Mouse (Mus musculus) hindbrain, embryonic 11.5 days (tissue): ENCODE measurements around the gene Stt3b. TPM values are rescaled to one million over a fixed set of nuclear protein-coding genes. Genes with fewer than 3 reads are reported as not detected.
A peak's percentile ranks its signal among the peaks of the same experiment; 100 is the strongest.

Experiments used
- ATAC-seq: fragments of 200-750 bp; cut with Nextera tagmentation; 2 replicates; pipeline ENCODE4 v1.8.0; 2017; ENCODE audit warnings: mild to moderate bottlenecking, moderate TSS enrichment, moderate library complexity; ENCODE audit not compliant: low FRiP score
- DNase-seq: peaks from one replicate; pipeline ENCODE4 v3.0.0-alpha.2; 2015; ENCODE audit warnings: low spot score
- H3K27ac ChIP-seq: fragments of 300-500 bp; sonication (generic); 2 replicates; pipeline ENCODE4 v1.5.1; 2014; ENCODE audit warnings: mild to moderate bottlenecking, low read depth, low read length
- H3K27me3 ChIP-seq: fragments of 300-500 bp; sonication (generic); 2 replicates; pipeline ENCODE4 v1.6.1; 2014; ENCODE audit warnings: mild to moderate bottlenecking, low read length, moderate library complexity, mixed read lengths; ENCODE audit not compliant: control insufficient read depth, insufficient read depth
- H3K36me3 ChIP-seq: fragments of 300-500 bp; sonication (generic); 2 replicates; pipeline ENCODE4 v1.6.1; 2014; ENCODE audit warnings: mild to moderate bottlenecking, low read length, moderate library complexity, mixed read lengths; ENCODE audit not compliant: control insufficient read depth, insufficient read depth
- H3K4me1 ChIP-seq: fragments of 300-500 bp; sonication (generic); replicated peaks from 2 replicates; pipeline ENCODE4 v1.6.1; 2014; ENCODE audit warnings: low read length, mixed read lengths; ENCODE audit not compliant: control insufficient read depth, insufficient read depth
- H3K4me2 ChIP-seq: fragments of 300-500 bp; sonication (generic); replicated peaks from 2 replicates; pipeline ENCODE4 v1.6.1; 2014; ENCODE audit warnings: mild to moderate bottlenecking, low read depth, low read length
- H3K4me3 ChIP-seq: fragments of 300-500 bp; sonication (generic); 2 replicates; pipeline ENCODE4 v1.5.1; 2014; ENCODE audit warnings: low read depth, low read length
- H3K9ac ChIP-seq: fragments of 300-500 bp; sonication (generic); 2 replicates; pipeline ENCODE4 v1.6.1; 2014; ENCODE audit warnings: low read depth, low read length
- H3K9me3 ChIP-seq: fragments of 300-500 bp; sonication (generic); 2 replicates; pipeline ENCODE4 v1.6.1; 2016; ENCODE audit warnings: low read length; ENCODE audit not compliant: control insufficient read depth
- WGBS: fragments of 180-500 bp; shearing (Covaris S2); extraction: QIAGEN DNeasy Blood & Tissue Kit; methylation state at CpG from one replicate; pipeline ENCODE4 v1.1.7; 2014; 5-methylcytosine and 5-hydroxymethylcytosine counted together
- polyA plus RNA-seq: library from polyadenylated mRNA; unstranded; fragments of >200 nt; fragmentation: Nextera tagmentation; extraction: Ambion mirVana; gene quantifications from 2 replicates; pipeline ENCODE4 v1.2.1, GENCODE M21; 2014

Gene Stt3b
- polyA plus RNA-seq, 1 experiment from 2014 or later: 112 TPM

- Histone ChIP-seq H3K4me1 (peaks cover 2% of the 10 kb centered on the region; the same call in 1 of the 2 replicates), H3K4me3 (no peak overlapping the region), H3K9ac (no peak overlapping the region), H3K27ac (no peak overlapping the region), H3K9me3 (no peaks in the 10 kb centered on the region), H3K27me3 (no peaks in the 10 kb centered on the region), H3K4me2 (no peak overlapping the region), H3K36me3 (no peaks in the 10 kb centered on the region)
- ATAC-seq: no peak
- 94% methylated on average over 7 of the region's 7 CpGs for WGBS
- no peak for DNase-seq
Measured at GRCm38 (mm10) chr9:115221265-115221664, 89.0 kb downstream of the Stt3b start.

GRCm38 (mm10) chr9:115220466-115220865 lies 89.8 kb downstream of the Stt3b start:
- Histone ChIP-seq H3K27ac (no peak overlapping the region), H3K4me3 (no peak overlapping the region), H3K36me3 (no peaks in the 10 kb centered on the region), H3K27me3 (no peaks in the 10 kb centered on the region), H3K9ac (no peak overlapping the region), H3K4me2 (no peak overlapping the region), H3K9me3 (no peaks in the 10 kb centered on the region), H3K4me1 (peaks cover 6% of the 10 kb centered on the region; the same call in 1 of the 2 replicates)
- ATAC-seq (no peak), DNase-seq (no peak)
- WGBS: 73% methylated on average over 7 of the region's 7 CpGs

- peaks cover 4% of the 10 kb centered on the region; the same call in 1 of the 2 replicates for H3K4me1 ChIP-seq
- DNase-seq: no peak
- H3K36me3 ChIP-seq: no peaks in the 10 kb centered on the region
- no peak overlapping the region for H3K4me2 ChIP-seq
- no peaks in the 10 kb centered on the region for H3K27me3 ChIP-seq
- ATAC-seq: no peak
- WGBS: 22% methylated on average over 9 of the region's 9 CpGs
- no peaks in the 10 kb centered on the region for H3K9me3 ChIP-seq
- H3K9ac ChIP-seq: no peak overlapping the region
- H3K4me3 ChIP-seq: no peak overlapping the region
- H3K27ac ChIP-seq: no peak overlapping the region
Measured at GRCm38 (mm10) chr9:115217984-115218383, 92.2 kb downstream of the Stt3b start.

GRCm38 (mm10) chr9:115215830-115216701 lies 94.2 kb downstream of the Stt3b start:
- ATAC-seq (peak; percentile 77), DNase-seq (peak; percentile 66)
- Histone ChIP-seq H3K9me3 (no peaks in the 10 kb centered on the region), H3K9ac (no peak overlapping the region), H3K36me3 (no peaks in the 10 kb centered on the region), H3K4me1 (peaks cover 4% of the 10 kb centered on the region; the same call in 1 of the 2 replicates), H3K27me3 (no peaks in the 10 kb centered on the region), H3K4me3 (no peak overlapping the region), H3K27ac (no peak overlapping the region), H3K4me2 (no peak overlapping the region; the same call in 1 of the 2 replicates)
- 32% methylated on average over 21 of the region's 21 CpGs for WGBS

- ATAC-seq: no peak
- no peaks in the 10 kb centered on the region for H3K27me3 ChIP-seq
- H3K4me3 ChIP-seq: no peak overlapping the region
- H3K27ac ChIP-seq: no peak overlapping the region
- H3K36me3 ChIP-seq: no peaks in the 10 kb centered on the region
- no peak for DNase-seq
- 28% methylated on average over 7 of the region's 7 CpGs for WGBS
- peaks cover 4% of the 10 kb centered on the region; the same call in 1 of the 2 replicates for H3K4me1 ChIP-seq
- H3K9me3 ChIP-seq: no peaks in the 10 kb centered on the region
- no peak overlapping the region for H3K9ac ChIP-seq
- no peak overlapping the region for H3K4me2 ChIP-seq
Measured at GRCm38 (mm10) chr9:115214572-115215571, 95.3 kb downstream of the Stt3b start.

GRCm38 (mm10) chr9:115213755-115214264 lies 96.4 kb downstream of the Stt3b start:
- no peaks in the 10 kb centered on the region for H3K9me3 ChIP-seq
- ATAC-seq: no peak
- H3K4me1 ChIP-seq: peaks cover 4% of the 10 kb centered on the region; the same call in 1 of the 2 replicates
- no peaks in the 10 kb centered on the region for H3K27me3 ChIP-seq
- H3K36me3 ChIP-seq: no peaks in the 10 kb centered on the region
- H3K27ac ChIP-seq: no peak overlapping the region
- H3K4me2 ChIP-seq: no peak overlapping the region
- no peak for DNase-seq
- no peak overlapping the region for H3K9ac ChIP-seq
- no peak overlapping the region for H3K4me3 ChIP-seq
- 87% methylated on average over 5 of the region's 5 CpGs for WGBS

- ATAC-seq: no peak
Measured at GRCm38 (mm10) chr9:115210535-115210934, 99.7 kb downstream of the Stt3b start.

GRCm38 (mm10) chr9:115209737-115210136 lies 100.5 kb downstream of the Stt3b start:
- H3K9me3 ChIP-seq: no peaks in the 10 kb centered on the region
- H3K4me1 ChIP-seq: peaks cover 3% of the 10 kb centered on the region; the same call in 1 of the 2 replicates
- no peaks in the 10 kb centered on the region for H3K36me3 ChIP-seq
- no peaks in the 10 kb centered on the region for H3K27me3 ChIP-seq
- no peak overlapping the region for H3K4me2 ChIP-seq
- no peak for DNase-seq
- no peak for ATAC-seq
- WGBS: 80% methylated on average over 7 of the region's 7 CpGs
- no peak overlapping the region for H3K4me3 ChIP-seq
- H3K9ac ChIP-seq: no peak overlapping the region
- H3K27ac ChIP-seq: no peak overlapping the region

More at GRCm38 (mm10) chr9:115210535-115210934, 99.7 kb downstream of the Stt3b start:
- peaks cover 2% of the 10 kb centered on the region; the same call in 1 of the 2 replicates for H3K4me1 ChIP-seq
- no peaks in the 10 kb centered on the region for H3K9me3 ChIP-seq
- no peaks in the 10 kb centered on the region for H3K36me3 ChIP-seq
- no peak overlapping the region for H3K9ac ChIP-seq
- no peak overlapping the region for H3K4me3 ChIP-seq
- no peak overlapping the region for H3K4me2 ChIP-seq
- no peak for DNase-seq
- no peaks in the 10 kb centered on the region for H3K27me3 ChIP-seq
- 92% methylated on average over 12 of the region's 12 CpGs for WGBS
- no peak overlapping the region for H3K27ac ChIP-seq
